Mouse (Mus musculus): ENCODE results near the gene Gpc6.

DNA sequence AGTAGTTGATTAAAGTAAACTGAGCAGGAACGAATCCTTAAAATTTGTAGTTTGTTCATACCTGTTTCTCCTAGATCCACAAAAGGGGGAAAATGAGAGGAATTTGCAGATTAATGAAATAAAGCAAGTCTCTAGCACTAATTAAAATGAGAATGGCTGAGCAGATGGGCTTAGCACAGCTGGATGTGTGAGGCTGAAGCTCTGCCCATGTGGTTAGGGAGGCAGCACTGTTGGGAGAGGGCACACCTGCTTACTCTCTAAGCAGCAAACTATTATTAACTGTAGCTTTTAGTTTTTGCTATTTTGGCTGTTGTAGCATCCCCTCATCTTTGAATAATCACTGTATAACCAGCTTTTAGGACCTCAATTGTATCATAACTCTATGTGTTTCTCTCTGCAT lies 412.2 kb downstream of the Gpc6 start:
- TF ChIP-seq CTCF (IDR thresholded peaks at IDR 0.05; ENCODE audit: low read depth, low read length) (no peak), POLR2A (IDR thresholded peaks at IDR 0.05; ENCODE audit: borderline replicate concordance, low read depth, low read length) (no peak)

Data from bone marrow macrophage, adult 2 months (primary cell).